Mouse (Mus musculus): ENCODE results near the gene Papln. TPM values are rescaled to one million over a fixed set of nuclear protein-coding genes. Genes with fewer than 3 reads are reported as not detected.

Gene Papln
- total RNA-seq, 2 experiments from 2014 or later, result 4.0 to 4.1 TPM

GRCm38 (mm10) chr12:83803641-83804040 is 40.2 kb downstream of the Papln start:
- no peak for DNase-seq (ENCODE audit: low spot score in 2 of 2)

GRCm38 (mm10) chr12:83811901-83812300 is 48.5 kb downstream of the Papln start:
- no peak for DNase-seq (ENCODE audit: low spot score in 2 of 2)

GRCm38 (mm10) chr12:83816616-83817015 is 53.2 kb downstream of the Papln start:
- DNase-seq (ENCODE audit: low spot score in 2 of 2), result no peak

- no peak for DNase-seq (ENCODE audit: low spot score in 2 of 2)
Measured at GRCm38 (mm10) chr12:83830424-83830823, 67.0 kb downstream of the Papln start.

DNA sequence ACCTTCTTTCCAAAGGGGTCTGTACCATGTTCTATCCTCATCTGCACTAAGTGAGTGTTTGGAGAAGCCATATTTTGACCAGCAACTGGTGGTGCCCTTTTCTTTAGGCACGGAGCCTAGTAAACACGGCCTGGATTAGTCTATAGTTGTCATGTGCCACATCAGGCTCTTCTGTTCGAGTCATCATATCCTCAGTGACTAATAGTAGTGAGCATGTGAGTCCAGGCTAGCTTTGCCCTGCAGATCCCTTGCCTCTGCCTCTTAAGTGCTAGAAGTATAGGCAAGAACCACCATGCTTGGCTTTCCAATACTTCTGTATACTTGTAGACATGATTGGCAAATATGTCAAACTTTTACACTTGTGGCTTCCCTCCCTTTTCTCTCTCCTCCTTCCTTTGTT is 70.5 kb downstream of the Papln start:
- no peak for DNase-seq (ENCODE audit: low spot score in 2 of 2)

DNA sequence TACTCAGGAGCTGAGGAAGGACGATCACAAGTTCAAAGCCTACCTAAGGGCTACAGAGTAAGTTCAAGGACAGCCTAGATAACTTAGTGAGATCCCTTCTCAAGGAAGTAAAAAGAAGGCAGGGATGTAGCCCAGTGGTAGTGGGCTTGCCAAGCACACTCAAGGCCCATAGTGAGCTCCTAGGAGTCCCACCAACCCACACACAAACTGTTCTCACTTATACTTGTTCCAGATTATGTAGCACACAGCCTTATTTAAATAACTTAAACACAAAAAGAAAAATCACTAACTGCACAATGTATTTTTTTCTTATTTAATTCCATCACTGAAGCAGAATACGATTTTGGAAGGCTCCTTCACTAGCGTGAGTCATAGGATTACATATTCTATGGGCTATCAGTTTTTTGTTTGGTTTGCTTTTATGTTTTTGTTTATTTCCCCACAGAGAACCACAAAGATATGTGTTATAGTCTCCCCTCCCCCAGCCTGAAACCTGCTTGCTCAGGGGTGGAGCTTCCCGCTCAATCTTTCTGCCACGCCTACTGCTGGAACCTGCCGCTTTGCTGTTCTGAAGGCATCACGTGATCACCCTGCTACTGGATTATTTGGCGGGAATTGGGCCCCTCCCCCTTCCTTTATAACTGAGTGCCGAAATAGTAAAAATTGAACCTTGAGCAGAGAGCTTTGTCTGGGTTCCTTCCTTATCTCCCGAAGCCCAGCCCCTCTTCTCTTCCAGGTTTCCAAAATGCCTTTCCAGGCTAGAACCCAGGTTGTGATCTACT is 78.2 kb downstream of the Papln start:
- no peak for DNase-seq (ENCODE audit: low spot score in 2 of 2)

Other genes with a start within 250 kb of the Papln start
- gene Dcaf4, start 243.2 kb upstream of the Papln start, total RNA-seq (2021), result 10 to 100 TPM; 25.5 to 28.4 TPM
- gene Zfyve1, start 166.4 kb upstream of the Papln start, total RNA-seq (2021), result 10 to 100 TPM; 23.5 to 25.6 TPM
- 100 to 1,000 TPM in 1 of 2 experiments, 10 to 100 TPM in 1; 84.5 to 100 TPM for gene Rbm25, start 132.4 kb upstream of the Papln start, total RNA-seq (2021)
- gene Psen1, start 75.5 kb upstream of the Papln start, total RNA-seq (2021), result 10 to 100 TPM; 39.0 to 39.3 TPM
- 10 to 100 TPM; 26.5 to 28.8 TPM for gene Numb, start 158.3 kb downstream of the Papln start, total RNA-seq (2021)
- gene Riox1, start 187.0 kb downstream of the Papln start, total RNA-seq (2021), result 1 to 10 TPM; 5.6 to 6.2 TPM
- not detected for gene Heatr4, start 221.2 kb downstream of the Papln start, total RNA-seq (2021)
- 10 to 100 TPM; 20.4 to 24.4 TPM for gene Acot2, start 224.2 kb downstream of the Papln start, total RNA-seq (2021)
- 10 to 100 TPM; 18.4 to 21.5 TPM for gene Acot1, start 245.9 kb downstream of the Papln start, total RNA-seq (2021)

Data from gastrocnemius, postnatal 4 days (tissue).